12 mouse cellular contexts compared by ENCODE assay signal in genomic region chrX:143884299-143884698, GRCm38 (mm10). TPM values are rescaled to one million over a fixed set of nuclear protein-coding genes. Genes with fewer than 3 reads are reported as not detected.
DNase-seq lines count a peak whose midpoint lies in the region; ATAC-seq lines count a peak whose summit lies in the region.
"Had no signal": no experiment of that assay in that cellular context is flagged by ENCODE, and none has a peak within 500 bp of the region (broad histone marks: within the 10 kb centered on the region; RNA-seq: fewer than 3 reads in every experiment).

No protein-coding gene starts in this region.

- H3K4me2 ChIP-seq in heart, embryonic 12.5 days = no peak overlapping the region
- H3K4me2 ChIP-seq in kidney, embryonic 15.5 days = no peak overlapping the region
- H3K4me2 ChIP-seq: embryonic facial prominence, embryonic 12.5 days; heart, embryonic 11.5 days had no signal

- H3K4me3 ChIP-seq in heart, embryonic 12.5 days = no peak overlapping the region
- no peak overlapping the region for H3K4me3 ChIP-seq in kidney, embryonic 15.5 days (replicated peaks)
- H3K4me3 ChIP-seq: embryonic facial prominence, embryonic 12.5 days; megakaryocyte, embryonic 14.5 days had no signal

- H3K9me3 ChIP-seq in heart, embryonic 12.5 days (replicated peaks) = no peaks in the 10 kb centered on the region
- H3K9me3 ChIP-seq in kidney, embryonic 15.5 days (replicated peaks) = no peaks in the 10 kb centered on the region
- H3K9me3 ChIP-seq: embryonic facial prominence, embryonic 12.5 days had no signal

- 67% methylated on average over 6 of the region's 6 CpGs for WGBS in heart, embryonic 12.5 days
- WGBS in kidney, embryonic 15.5 days = 77% methylated on average over 6 of the region's 6 CpGs

- H3K4me1 ChIP-seq in heart, embryonic 12.5 days (replicated peaks) = peaks cover 13% of the 10 kb centered on the region; the same call in 1 of the 2 replicates
- peaks cover 3% of the 10 kb centered on the region; the same call in 1 of the 2 replicates for H3K4me1 ChIP-seq in kidney, embryonic 15.5 days
- H3K4me1 ChIP-seq: embryonic facial prominence, embryonic 12.5 days; megakaryocyte, embryonic 14.5 days had no signal

- no peak for DNase-seq in heart, adult 11 months
- DNase-seq in brain, adult 2 months (ENCODE audit: low read depth, low spot score) = peak; percentile 26
- peak; percentile 39 for DNase-seq in cerebellum, adult 9-10 months
- DNase-seq in layer of hippocampus, postnatal 10 days (ENCODE audit: low spot score in 2 of 2) = no peak
- no peak for DNase-seq in heart, adult 9 months (ENCODE audit: low spot score in 2 of 2)
- DNase-seq: lung, adult 18-20 months; right cerebral cortex, adult 18-20 months had no signal

- no peaks in the 10 kb centered on the region for H3K36me3 ChIP-seq in heart, embryonic 12.5 days
- no peaks in the 10 kb centered on the region for H3K36me3 ChIP-seq in kidney, embryonic 15.5 days
- H3K36me3 ChIP-seq: embryonic facial prominence, embryonic 12.5 days had no signal

- peak overlapping the region; percentile 51; the same call in 1 of the 2 replicates for H3K27ac ChIP-seq in heart, embryonic 12.5 days (ENCODE audit: poor library complexity, severe bottlenecking)
- H3K27ac ChIP-seq in kidney, embryonic 15.5 days = 0 out of 2 replicates have a peak overlapping the region, but pooled peaks have one; percentile 18
- H3K27ac ChIP-seq: embryonic facial prominence, embryonic 12.5 days had no signal

- no peak for ATAC-seq in heart, embryonic 12.5 days (ENCODE audit: insufficient number of reproducible peaks, low FRiP score)
- no peak for ATAC-seq in kidney, embryonic 15.5 days (replicated peaks; ENCODE audit: low FRiP score)

- no peaks in the 10 kb centered on the region for H3K27me3 ChIP-seq in heart, embryonic 12.5 days (replicated peaks)
- H3K27me3 ChIP-seq in kidney, embryonic 15.5 days = peaks cover 38% of the 10 kb centered on the region
- H3K27me3 ChIP-seq: embryonic facial prominence, embryonic 12.5 days had no signal

- H3K9ac ChIP-seq in heart, embryonic 12.5 days = no peak overlapping the region
- no peak overlapping the region for H3K9ac ChIP-seq in kidney, embryonic 15.5 days
- H3K9ac ChIP-seq: embryonic facial prominence, embryonic 12.5 days had no signal

RNA-seq across cellular contexts. Expression of gene Dcx, which starts 48.8 kb away (rescaled TPM):
- 0.54 and 0.75 TPM in 2 replicates for polyA plus RNA-seq in heart, embryonic 12.5 days (2016; fragmentation: Nextera tagmentation; extraction: Ambion mirVana)
- 4.9 and 6.0 TPM in 2 replicates for polyA plus RNA-seq in kidney, embryonic 15.5 days (2015; fragmentation: Nextera tagmentation; extraction: Ambion mirVana)
- total RNA-seq in layer of hippocampus, postnatal 10 days (2021) = 100 to 1,000 TPM; 158 to 179 TPM

RNA-seq across cellular contexts. Expression of gene Capn6, which starts 57.1 kb away (rescaled TPM):
- 227 and 245 TPM in 2 replicates for polyA plus RNA-seq in heart, embryonic 12.5 days (2016; fragmentation: Nextera tagmentation; extraction: Ambion mirVana)
- 156 and 162 TPM in 2 replicates for polyA plus RNA-seq in kidney, embryonic 15.5 days (2015; fragmentation: Nextera tagmentation; extraction: Ambion mirVana)
- 1 to 10 TPM in 1 of 2 experiments, under 1 TPM in 1; 0.71 to 1.1 TPM for total RNA-seq in layer of hippocampus, postnatal 10 days (2021)

Comparison
In these comparisons a context has a peak if more than half of its experiments do, and no peak if none do; other contexts are left out.
1. DNase-seq: peak in brain, adult 2 months (single experiment) and cerebellum, adult 9-10 months (single experiment); none in heart, adult 11 months (single experiment), layer of hippocampus, postnatal 10 days (0 of 2) and heart, adult 9 months (0 of 2).